Mouse (Mus musculus): ENCODE results near the gene Ugt3a1. TPM values are rescaled to one million over a fixed set of nuclear protein-coding genes. Genes with fewer than 3 reads are reported as not detected.
"Not testable (repeated sequence)": the region's sequence is repeated elsewhere in the genome, so short reads cannot be mapped to it uniquely, and the experiment has no call there.

Gene Ugt3a1
- not detected in 2 replicates for polyA plus RNA-seq (2016; fragmentation: Nextera tagmentation; extraction: Ambion mirVana)

GRCm38 (mm10) chr15:9276838-9277295 is at the start of gene Ugt3a1:
Ugt3a1 (plus strand) TSS chr15:9276888.
- no peaks in the 10 kb centered on the region for H3K4me1 ChIP-seq (replicated peaks)
- H3K9me3 ChIP-seq: no peaks in the 10 kb centered on the region
- no peak within 1 kb of the TSS for H3K27ac ChIP-seq
- no peaks in the 10 kb centered on the region for H3K27me3 ChIP-seq (ENCODE audit: insufficient read depth, poor library complexity, severe bottlenecking)
- H3K36me3 ChIP-seq: no peaks in the 10 kb centered on the region
- WGBS: 93% methylated on average over 6 of the region's 6 CpGs
- no peak within 1 kb of the TSS for H3K4me3 ChIP-seq
- no peak for DNase-seq (ENCODE audit: low spot score)

- WGBS: 85% methylated on average over 4 of the region's 4 CpGs
- H3K4me3 ChIP-seq; H3K9me3 ChIP-seq; H3K36me3 ChIP-seq; H3K27ac ChIP-seq; H3K4me1 ChIP-seq (replicated peaks); DNase-seq (ENCODE audit: low spot score); H3K27me3 ChIP-seq (ENCODE audit: insufficient read depth, poor library complexity, severe bottlenecking): not testable (repeated sequence)
Measured at GRCm38 (mm10) chr15:9230917-9231316, 45.8 kb upstream of the Ugt3a1 start.

- Histone ChIP-seq H3K4me3 (no peak overlapping the region), H3K36me3 (no peaks in the 10 kb centered on the region), H3K27me3 (ENCODE audit: insufficient read depth, poor library complexity, severe bottlenecking) (no peaks in the 10 kb centered on the region), H3K27ac (no peak overlapping the region), H3K4me1 (replicated peaks) (no peaks in the 10 kb centered on the region), H3K9me3 (no peaks in the 10 kb centered on the region)
- no peak for DNase-seq (ENCODE audit: low spot score)
Measured at GRCm38 (mm10) chr15:9246345-9246744, 30.3 kb upstream of the Ugt3a1 start.

GRCm38 (mm10) chr15:9252891-9253290 is 23.8 kb upstream of the Ugt3a1 start:
- Histone ChIP-seq H3K4me3 (no peak overlapping the region), H3K27me3 (ENCODE audit: insufficient read depth, poor library complexity, severe bottlenecking) (no peaks in the 10 kb centered on the region), H3K27ac (no peak overlapping the region), H3K4me1 (replicated peaks) (no peaks in the 10 kb centered on the region), H3K36me3 (no peaks in the 10 kb centered on the region), H3K9me3 (no peaks in the 10 kb centered on the region)
- 93% methylated on average over 3 of the region's 3 CpGs for WGBS
- DNase-seq (ENCODE audit: low spot score): no peak

GRCm38 (mm10) chr15:9260621-9261020 is 16.1 kb upstream of the Ugt3a1 start:
- no peak for DNase-seq (ENCODE audit: low spot score)
- WGBS: 78% methylated on average over 3 of the region's 3 CpGs
- no peaks in the 10 kb centered on the region for H3K36me3 ChIP-seq

GRCm38 (mm10) chr15:9271876-9272275 is 4.8 kb upstream of the Ugt3a1 start:
- Histone ChIP-seq H3K4me1 (replicated peaks) (no peaks in the 10 kb centered on the region), H3K27ac (no peak overlapping the region), H3K36me3 (no peaks in the 10 kb centered on the region), H3K27me3 (ENCODE audit: insufficient read depth, poor library complexity, severe bottlenecking) (no peaks in the 10 kb centered on the region), H3K9me3 (no peaks in the 10 kb centered on the region), H3K4me3 (no peak overlapping the region)
- WGBS: 80% methylated on average over 7 of the region's 7 CpGs
- no peak for DNase-seq (ENCODE audit: low spot score)

More at GRCm38 (mm10) chr15:9260621-9261020, 16.1 kb upstream of the Ugt3a1 start:
- no peaks in the 10 kb centered on the region for H3K9me3 ChIP-seq
- H3K4me3 ChIP-seq: no peak overlapping the region
- no peak overlapping the region for H3K27ac ChIP-seq
- H3K4me1 ChIP-seq (replicated peaks): no peaks in the 10 kb centered on the region
- H3K27me3 ChIP-seq (ENCODE audit: insufficient read depth, poor library complexity, severe bottlenecking): no peaks in the 10 kb centered on the region

GRCm38 (mm10) chr15:9279026-9279425 is 2.3 kb downstream of the Ugt3a1 start:
- no peak for DNase-seq (ENCODE audit: low spot score)
- H3K27me3 ChIP-seq (ENCODE audit: insufficient read depth, poor library complexity, severe bottlenecking): no peaks in the 10 kb centered on the region
- H3K36me3 ChIP-seq: no peaks in the 10 kb centered on the region
- no peak overlapping the region for H3K27ac ChIP-seq
- no peaks in the 10 kb centered on the region for H3K9me3 ChIP-seq
- H3K4me3 ChIP-seq: no peak overlapping the region
- no peaks in the 10 kb centered on the region for H3K4me1 ChIP-seq (replicated peaks)
- 88% methylated on average over 3 of the region's 3 CpGs for WGBS

GRCm38 (mm10) chr15:9279596-9279995 is 2.9 kb downstream of the Ugt3a1 start:
- Histone ChIP-seq H3K4me3 (no peak overlapping the region), H3K4me1 (replicated peaks) (no peaks in the 10 kb centered on the region), H3K36me3 (no peaks in the 10 kb centered on the region), H3K27ac (no peak overlapping the region), H3K27me3 (ENCODE audit: insufficient read depth, poor library complexity, severe bottlenecking) (no peaks in the 10 kb centered on the region), H3K9me3 (0 out of 2 replicates have a peak, but pooled peaks cover 4% of the 10 kb centered on the region)
- DNase-seq (ENCODE audit: low spot score): no peak
- WGBS: 91% methylated on average over 3 of the region's 3 CpGs

- Histone ChIP-seq H3K4me3 (no peak overlapping the region), H3K36me3 (no peaks in the 10 kb centered on the region), H3K27ac (no peak overlapping the region), H3K9me3 (0 out of 2 replicates have a peak, but pooled peaks cover 4% of the 10 kb centered on the region), H3K4me1 (replicated peaks) (no peaks in the 10 kb centered on the region), H3K27me3 (ENCODE audit: insufficient read depth, poor library complexity, severe bottlenecking) (no peaks in the 10 kb centered on the region)
- WGBS: 86% methylated on average over 2 of the region's 2 CpGs
- no peak for DNase-seq (ENCODE audit: low spot score)
Measured at GRCm38 (mm10) chr15:9283165-9283564, 6.5 kb downstream of the Ugt3a1 start.

- Histone ChIP-seq H3K36me3 (no peaks in the 10 kb centered on the region), H3K27me3 (ENCODE audit: insufficient read depth, poor library complexity, severe bottlenecking) (no peaks in the 10 kb centered on the region), H3K4me1 (replicated peaks) (no peaks in the 10 kb centered on the region), H3K9me3 (no peaks in the 10 kb centered on the region), H3K4me3 (no peak overlapping the region), H3K27ac (no peak overlapping the region)
- no peak for DNase-seq (ENCODE audit: low spot score)
- WGBS: 67% methylated on average over 2 of the region's 2 CpGs
Measured at GRCm38 (mm10) chr15:9289660-9290059, 13.0 kb downstream of the Ugt3a1 start.

GRCm38 (mm10) chr15:9305978-9306692 is 29.4 kb downstream of the Ugt3a1 start:
- Histone ChIP-seq H3K9me3 (no peaks in the 10 kb centered on the region), H3K27me3 (ENCODE audit: insufficient read depth, poor library complexity, severe bottlenecking) (no peaks in the 10 kb centered on the region), H3K36me3 (no peaks in the 10 kb centered on the region), H3K4me1 (replicated peaks) (no peaks in the 10 kb centered on the region), H3K4me3 (no peak overlapping the region), H3K27ac (no peak overlapping the region)
- 84% methylated on average over 8 of the region's 8 CpGs for WGBS
- no peak for DNase-seq (ENCODE audit: low spot score)

- Histone ChIP-seq H3K27me3 (ENCODE audit: insufficient read depth, poor library complexity, severe bottlenecking) (no peaks in the 10 kb centered on the region), H3K4me3 (no peak overlapping the region), H3K4me1 (replicated peaks) (no peaks in the 10 kb centered on the region), H3K36me3 (no peaks in the 10 kb centered on the region), H3K9me3 (0 out of 2 replicates have a peak, but pooled peaks cover 2% of the 10 kb centered on the region), H3K27ac (no peak overlapping the region)
- DNase-seq (ENCODE audit: low spot score): no peak
- WGBS: 77% methylated on average over 2 of the region's 2 CpGs
Measured at GRCm38 (mm10) chr15:9334596-9334995, 57.9 kb downstream of the Ugt3a1 start.

GRCm38 (mm10) chr15:9335341-9335740 is 58.7 kb downstream of the Ugt3a1 start, which contains the start of gene Ugt3a2:
Ugt3a2 (plus strand) TSS chr15:9335550.
- no peaks in the 10 kb centered on the region for H3K9me3 ChIP-seq
- no peaks in the 10 kb centered on the region for H3K36me3 ChIP-seq
- H3K4me3 ChIP-seq: no peak within 1 kb of the TSS
- no peak within 1 kb of the TSS for H3K27ac ChIP-seq
- 88% methylated on average over 4 of the region's 4 CpGs for WGBS
- H3K4me1 ChIP-seq (replicated peaks): no peaks in the 10 kb centered on the region
- H3K27me3 ChIP-seq (ENCODE audit: insufficient read depth, poor library complexity, severe bottlenecking): no peaks in the 10 kb centered on the region
- no peak for DNase-seq (ENCODE audit: low spot score)

Data from hindbrain, embryonic 10.5 days (tissue).